Mouse (Mus musculus) limb, embryonic 14.5 days (tissue): Measurements from ENCODE around the gene Atm. TPM values are rescaled to one million over a fixed set of nuclear protein-coding genes. Genes with fewer than 3 reads are reported as not detected.

Experiments
- ATAC-seq: fragments of 200-750 bp; cut with Nextera tagmentation; 2 replicates; pipeline ENCODE4 v1.8.0; 2017; ENCODE audit warnings: low read depth, moderate number of reproducible peaks, moderate TSS enrichment; ENCODE audit not compliant: low FRiP score
- DNase-seq: peaks from one replicate; pipeline ENCODE4 v3.0.0-alpha.2; 2015; ENCODE audit warnings: low spot score
- H3K27ac ChIP-seq: fragments of 300-500 bp; sonication (generic); replicated peaks from 2 replicates; pipeline ENCODE4 v1.5.1; 2014; ENCODE audit warnings: low read depth, mild to moderate bottlenecking, low read length, moderate library complexity, mixed read lengths
- H3K27me3 ChIP-seq: fragments of 300-500 bp; sonication (generic); 2 replicates; pipeline ENCODE4 v1.6.1; 2014; ENCODE audit warnings: low read length, mixed read lengths; ENCODE audit not compliant: control insufficient read depth, insufficient read depth
- H3K36me3 ChIP-seq: fragments of 300-500 bp; sonication (generic); 2 replicates; pipeline ENCODE4 v1.6.1; 2014; ENCODE audit warnings: mild to moderate bottlenecking, low read length, moderate library complexity, mixed read lengths; ENCODE audit not compliant: control insufficient read depth, insufficient read depth
- H3K4me1 ChIP-seq: fragments of 300-500 bp; sonication (generic); 2 replicates; pipeline ENCODE4 v1.6.1; 2014; ENCODE audit warnings: antibody characterized with exemption, low read length, mixed read lengths; ENCODE audit not compliant: control insufficient read depth, insufficient read depth
- H3K4me2 ChIP-seq: fragments of 300-500 bp; sonication (generic); replicated peaks from 2 replicates; pipeline ENCODE4 v1.6.1; 2014; ENCODE audit warnings: low read depth, mild to moderate bottlenecking, low read length, moderate library complexity; ENCODE audit not compliant: severe bottlenecking
- H3K4me3 ChIP-seq: fragments of 300-500 bp; sonication (generic); replicated peaks from 2 replicates; pipeline ENCODE4 v1.5.1; 2014; ENCODE audit warnings: low read length
- H3K9ac ChIP-seq: fragments of 300-500 bp; sonication (generic); 2 replicates; pipeline ENCODE4 v1.6.1; 2014; ENCODE audit warnings: mild to moderate bottlenecking, low read depth, low read length, moderate library complexity; ENCODE audit not compliant: severe bottlenecking
- H3K9me3 ChIP-seq: fragments of 300-500 bp; sonication (generic); 2 replicates; pipeline ENCODE4 v1.6.1; 2016; ENCODE audit warnings: low read length; ENCODE audit not compliant: control insufficient read depth
- POLR2A ChIP-seq: fragments of 200-500 bp; IDR thresholded peaks from 2 replicates; pipeline ENCODE4 v1.8.0; 2012; ENCODE audit warnings: inconsistent platforms, mild to moderate bottlenecking, moderate library complexity, borderline replicate concordance; ENCODE audit not compliant: insufficient read depth, insufficient read length; ENCODE audit errors: extremely low read depth
- WGBS: fragments of 180-500 bp; shearing (Covaris S2); extraction: QIAGEN DNeasy Blood & Tissue Kit; methylation state at CpG from one replicate; pipeline ENCODE4 v1.1.7; 2014; 5-methylcytosine and 5-hydroxymethylcytosine counted together
- microRNA-seq: library from miRNA; unstranded; fragments of <30 nt; microRNA quantifications from one replicate; pipeline ENCODE4, GENCODE M21; 2016
- polyA plus RNA-seq, 2 experiments: library from polyadenylated mRNA; depleted of rRNA in 1 of 2; stranded (reverse) in 1 of 2; unstranded in 1 of 2; fragments of >200 nt; fragmentation: Nextera tagmentation in 1 of 2; extraction: Ambion mirVana in 1 of 2; gene quantifications; 2 replicates each; pipeline versions ENCODE4 v1.2.1 to v1.2.3; 2012 to 2014

The Atm gene
- polyA plus RNA-seq, 2 experiments, result 11.0 to 12.5 TPM

GRCm38 (mm10) chr9:53390136-53390535 lies 146.4 kb downstream of the Atm start:
- Histone ChIP-seq H3K27ac (no peak overlapping the region), H3K4me3 (no peak overlapping the region), H3K4me2 (no peak overlapping the region), H3K4me1 (no peaks in the 10 kb centered on the region), H3K9ac (no peak overlapping the region), H3K9me3 (no peaks in the 10 kb centered on the region), H3K27me3 (no peaks in the 10 kb centered on the region), H3K36me3 (peaks cover 8% of the 10 kb centered on the region; the same call in 1 of the 2 replicates)
- no peak for TF ChIP-seq POLR2A
- ATAC-seq (no peak), DNase-seq (no peak)
- 93% methylated on average over 7 of the region's 7 CpGs for WGBS

Small RNA genes lying within 50 kb of the gene (microRNA-seq; reads per million reads assigned to microRNA genes)
- not detected for gene Mir130c

Other genes with a start within 250 kb of the Atm start
- 0.29 and 0.47 TPM in 2 replicates for gene Exph5, start 235.1 kb downstream of the Atm start, polyA plus RNA-seq (2012; rRNA removed)
- gene Exph5, start 235.1 kb downstream of the Atm start, polyA plus RNA-seq (2014; fragmentation: Nextera tagmentation; extraction: Ambion mirVana), result 1.9 and 2.3 TPM in 2 replicates
- gene Kdelc2, start 152.7 kb downstream of the Atm start, polyA plus RNA-seq (2012; rRNA removed), result 10.1 and 13.6 TPM in 2 replicates
- 22.8 and 23.9 TPM in 2 replicates for gene Kdelc2, start 152.7 kb downstream of the Atm start, polyA plus RNA-seq (2014; fragmentation: Nextera tagmentation; extraction: Ambion mirVana)
- gene 4930550C14Rik, start 134.4 kb downstream of the Atm start, polyA plus RNA-seq (2012; rRNA removed), result 0.49 and 0.80 TPM in 2 replicates
- 1.3 TPM in 2 replicates for gene 4930550C14Rik, start 134.4 kb downstream of the Atm start, polyA plus RNA-seq (2014; fragmentation: Nextera tagmentation; extraction: Ambion mirVana)
- gene Npat, start 307 bp upstream of the Atm start, polyA plus RNA-seq (2012; rRNA removed), result 12.8 and 15.1 TPM in 2 replicates
- gene Npat, start 307 bp upstream of the Atm start, polyA plus RNA-seq (2014; fragmentation: Nextera tagmentation; extraction: Ambion mirVana), result 21.1 and 23.1 TPM in 2 replicates
- 70.7 and 105 TPM in 2 replicates for gene Acat1, start 73.6 kb upstream of the Atm start, polyA plus RNA-seq (2012; rRNA removed)
- gene Acat1, start 73.6 kb upstream of the Atm start, polyA plus RNA-seq (2014; fragmentation: Nextera tagmentation; extraction: Ambion mirVana), result 154 and 166 TPM in 2 replicates
- 12.0 and 13.4 TPM in 2 replicates for gene Cul5, start 133.3 kb upstream of the Atm start, polyA plus RNA-seq (2012; rRNA removed)
- gene Cul5, start 133.3 kb upstream of the Atm start, polyA plus RNA-seq (2014; fragmentation: Nextera tagmentation; extraction: Ambion mirVana), result 42.4 and 45.5 TPM in 2 replicates
- 0.20 and 0.25 TPM in 2 replicates for gene Rab39, start 169.5 kb upstream of the Atm start, polyA plus RNA-seq (2012; rRNA removed)
- gene Rab39, start 169.5 kb upstream of the Atm start, polyA plus RNA-seq (2014; fragmentation: Nextera tagmentation; extraction: Ambion mirVana), result 0.28 and 0.81 TPM in 2 replicates
- gene Slc35f2, start 234.8 kb upstream of the Atm start, polyA plus RNA-seq (2012; rRNA removed), result 3.5 and 4.1 TPM in 2 replicates
- gene Slc35f2, start 234.8 kb upstream of the Atm start, polyA plus RNA-seq (2014; fragmentation: Nextera tagmentation; extraction: Ambion mirVana), result 4.1 and 4.5 TPM in 2 replicates